Mouse (Mus musculus) ES-Bruce4 (cell line): ENCODE data around the gene Slc35e4. TPM values are rescaled to one million over a fixed set of nuclear protein-coding genes. Genes with fewer than 3 reads are reported as not detected.

Experiments used
- H3K27ac ChIP-seq: 2 replicates; pipeline ENCODE4 v1.5.1; 2012; ENCODE audit warnings: low read length, inconsistent platforms; ENCODE audit not compliant: insufficient read depth
- H3K27me3 ChIP-seq: 2 replicates; pipeline ENCODE4 v1.6.1; 2012; ENCODE audit warnings: mild to moderate bottlenecking, low read length, inconsistent platforms; ENCODE audit not compliant: control insufficient read depth, poor library complexity, insufficient read depth, severe bottlenecking
- H3K36me3 ChIP-seq: 2 replicates; pipeline ENCODE4 v1.6.1; 2012; ENCODE audit warnings: inconsistent platforms, mild to moderate bottlenecking, low read length, moderate library complexity; ENCODE audit not compliant: control insufficient read depth, poor library complexity, insufficient read depth, severe bottlenecking
- H3K4me1 ChIP-seq: one replicate; pipeline ENCODE4 v1.8.1; 2011; ENCODE audit warnings: low read length; ENCODE audit not compliant: control insufficient read depth, insufficient read depth
- H3K4me3 ChIP-seq: 2 replicates; pipeline ENCODE4 v1.5.1; 2011; ENCODE audit warnings: low read depth, mild to moderate bottlenecking, low read length
- H3K9ac ChIP-seq: 2 replicates; pipeline ENCODE4 v1.6.1; 2012; ENCODE audit warnings: low read depth, mild to moderate bottlenecking, inconsistent platforms; ENCODE audit not compliant: poor library complexity, severe bottlenecking
- H3K9me3 ChIP-seq: replicated peaks from 2 replicates; pipeline ENCODE4 v1.6.1; 2012; ENCODE audit warnings: mild to moderate bottlenecking, low read length, inconsistent platforms; ENCODE audit not compliant: control insufficient read depth, poor library complexity, insufficient read depth, severe bottlenecking
- CTCF ChIP-seq: IDR thresholded peaks from one replicate; pipeline ENCODE4 v1.8.1; 2011; ENCODE audit warnings: low read depth, low read length
- EP300 ChIP-seq: IDR thresholded peaks from 2 replicates; pipeline ENCODE4 v1.6.1; 2011; ENCODE audit warnings: low read depth, low read length; ENCODE audit not compliant: insufficient read depth
- POLR2A ChIP-seq: IDR thresholded peaks from one replicate; pipeline ENCODE4 v1.8.1; 2011; ENCODE audit warnings: low read length; ENCODE audit not compliant: insufficient read depth
- polyA plus RNA-seq: library from polyadenylated mRNA; stranded (reverse); fragments of >200 nt; gene quantifications from 2 replicates; pipeline ENCODE4 v1.2.4, GENCODE M21; 2011; ENCODE audit warnings: low read depth; ENCODE audit not compliant: missing spikeins, insufficient read depth, insufficient read length

Slc35e4 gene
- polyA plus RNA-seq, 1 experiment = 3.1 TPM

DNA sequence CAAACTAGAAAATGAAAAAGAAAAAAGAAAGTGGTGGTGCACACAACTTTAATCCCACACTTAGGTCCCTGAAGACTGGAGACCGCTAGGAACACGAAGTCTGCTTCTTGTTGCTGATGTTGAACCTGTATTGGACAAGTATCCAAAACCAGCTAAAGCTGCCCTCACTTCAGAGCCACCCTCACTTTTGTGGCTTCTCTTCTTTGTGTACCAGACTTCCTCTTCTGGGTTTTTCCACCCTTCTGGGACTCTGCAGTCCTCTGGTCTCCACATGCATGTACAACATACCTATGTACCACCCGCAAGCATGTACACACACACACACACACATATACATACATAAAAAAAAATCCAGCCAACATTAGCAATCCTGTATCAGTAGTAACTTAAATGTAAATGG lies 30.8 kb downstream of the Slc35e4 start:
- Histone ChIP-seq H3K36me3 (no peaks in the 10 kb centered on the region), H3K4me1 (peaks cover 4% of the 10 kb centered on the region), H3K4me3 (no peak overlapping the region), H3K9ac (no peak overlapping the region), H3K9me3 (no peaks in the 10 kb centered on the region), H3K27ac (no peak overlapping the region), H3K27me3 (no peaks in the 10 kb centered on the region)
- no peak for TF ChIP-seq EP300
- TF ChIP-seq POLR2A = no peak
- no peak for TF ChIP-seq CTCF

DNA sequence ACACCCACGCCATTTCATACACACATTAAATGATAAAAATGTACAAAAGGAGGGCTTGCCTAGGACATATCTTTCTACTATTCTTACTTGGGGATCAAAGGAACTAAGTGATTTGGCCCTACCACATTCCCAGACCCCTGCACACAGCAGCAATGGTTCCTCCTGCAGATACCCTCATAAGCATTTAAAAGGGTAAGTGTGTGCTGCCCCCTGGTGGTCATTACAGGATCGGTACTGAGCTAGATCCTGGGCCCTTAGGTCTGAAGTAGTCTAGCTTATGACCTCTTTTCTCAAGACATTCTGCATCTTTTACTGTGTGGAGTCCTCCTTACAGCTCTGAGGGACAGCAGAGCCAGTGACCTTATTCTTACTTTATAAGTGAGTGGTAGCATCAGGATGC lies 34.6 kb downstream of the Slc35e4 start:
- TF ChIP-seq EP300 (no peak), CTCF (peak; percentile 59), POLR2A (no peak)
- H3K27me3 ChIP-seq = no peaks in the 10 kb centered on the region
- H3K4me3 ChIP-seq = no peak overlapping the region
- no peaks in the 10 kb centered on the region for H3K36me3 ChIP-seq
- no peaks in the 10 kb centered on the region for H3K4me1 ChIP-seq
- no peak overlapping the region for H3K27ac ChIP-seq
- H3K9ac ChIP-seq = no peak overlapping the region
- H3K9me3 ChIP-seq = no peaks in the 10 kb centered on the region

DNA sequence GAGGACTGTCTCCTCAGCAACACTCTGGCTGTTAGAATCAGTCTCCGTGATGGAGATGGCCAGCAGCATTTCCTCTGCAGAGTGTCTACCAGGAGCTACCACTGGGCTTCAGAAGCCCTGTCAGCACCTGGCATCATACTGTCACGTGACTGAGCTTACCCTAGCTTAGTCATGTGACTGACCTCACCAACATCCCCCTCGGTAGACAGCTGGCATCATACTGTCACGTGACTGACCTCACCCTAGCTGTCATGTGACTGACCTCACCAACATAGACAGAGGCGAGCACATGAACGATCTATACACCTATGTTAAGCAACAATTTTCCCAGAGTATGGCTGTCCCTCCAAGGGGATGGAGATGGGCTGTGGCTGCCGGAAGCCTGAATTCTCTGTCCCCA lies 35.8 kb downstream of the Slc35e4 start:
- H3K36me3 ChIP-seq = no peaks in the 10 kb centered on the region
- H3K27me3 ChIP-seq = no peaks in the 10 kb centered on the region
- H3K4me1 ChIP-seq = no peaks in the 10 kb centered on the region
- H3K27ac ChIP-seq = no peak overlapping the region
- H3K9ac ChIP-seq = no peak overlapping the region
- H3K4me3 ChIP-seq = no peak overlapping the region
- TF ChIP-seq EP300 (no peak), CTCF (no peak), POLR2A (no peak)
- H3K9me3 ChIP-seq = no peaks in the 10 kb centered on the region

- no peaks in the 10 kb centered on the region for H3K36me3 ChIP-seq
- H3K27me3 ChIP-seq = no peaks in the 10 kb centered on the region
- H3K9ac ChIP-seq = no peak overlapping the region
- TF ChIP-seq POLR2A = no peak
- TF ChIP-seq EP300 = no peak
- TF ChIP-seq CTCF = no peak
- H3K4me1 ChIP-seq = no peaks in the 10 kb centered on the region
- H3K27ac ChIP-seq = no peak overlapping the region
- H3K9me3 ChIP-seq = no peaks in the 10 kb centered on the region
- H3K4me3 ChIP-seq = no peak overlapping the region
Measured at GRCm38 (mm10) chr11:3876419-3876818, 38.0 kb downstream of the Slc35e4 start.

DNA sequence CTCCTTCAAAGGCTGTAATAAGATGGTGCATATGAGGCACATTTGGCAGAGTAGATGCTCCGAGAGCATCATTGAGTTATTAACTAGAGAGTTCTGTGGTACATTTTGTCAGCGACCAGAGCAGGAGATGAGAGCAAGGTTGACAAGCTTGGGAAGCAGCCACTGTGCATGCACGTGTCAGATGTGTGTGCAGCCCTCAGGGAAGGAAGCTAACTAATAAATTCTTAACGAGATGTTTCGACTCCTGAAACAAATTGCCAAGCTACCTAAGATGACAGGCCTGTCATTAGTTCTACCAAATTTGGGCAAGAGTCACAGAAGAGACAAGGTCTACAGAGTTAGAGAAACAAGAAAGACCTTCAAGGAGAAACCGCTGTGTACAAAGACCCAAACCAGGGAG lies 50.1 kb downstream of the Slc35e4 start:
- no peaks in the 10 kb centered on the region for H3K36me3 ChIP-seq
- no peaks in the 10 kb centered on the region for H3K9me3 ChIP-seq
- 0 out of 2 replicates have a peak overlapping the region, but pooled peaks have one; percentile 20 for H3K9ac ChIP-seq
- H3K4me3 ChIP-seq = no peak overlapping the region
- TF ChIP-seq EP300 (no peak), CTCF (no peak), POLR2A (no peak)
- H3K4me1 ChIP-seq = no peaks in the 10 kb centered on the region
- 0 out of 2 replicates have a peak, but pooled peaks cover 3% of the 10 kb centered on the region for H3K27me3 ChIP-seq
- H3K27ac ChIP-seq = no peak overlapping the region

GRCm38 (mm10) chr11:3863454-3864112 lies 50.9 kb downstream of the Slc35e4 start, which contains the start of gene Osbp2:
TSS of gene Osbp2 (minus strand) at chr11:3863903.
- H3K4me3 ChIP-seq = peak within 1 kb of the TSS; percentile 65
- H3K9me3 ChIP-seq = no peaks in the 10 kb centered on the region
- H3K36me3 ChIP-seq = no peaks in the 10 kb centered on the region
- no peaks in the 10 kb centered on the region for H3K4me1 ChIP-seq
- TF ChIP-seq EP300 = no peak
- no peak for TF ChIP-seq CTCF
- TF ChIP-seq POLR2A = no peak
- H3K27ac ChIP-seq = no peak within 1 kb of the TSS
- peak within 1 kb of the TSS; percentile 20; the same call in 1 of the 2 replicates for H3K9ac ChIP-seq
- H3K27me3 ChIP-seq = 0 out of 2 replicates have a peak, but pooled peaks cover 3% of the 10 kb centered on the region
